Mouse (Mus musculus): ENCODE results near the gene Fut8. TPM values are rescaled to one million over a fixed set of nuclear protein-coding genes. Genes with fewer than 3 reads are reported as not detected.
A peak's percentile ranks its signal among the peaks of the same experiment; 100 is the strongest.

Gene Fut8
- polyA plus RNA-seq (2014; fragmentation: Nextera tagmentation; extraction: Ambion mirVana) = 35.5 and 36.6 TPM in 2 replicates

DNA sequence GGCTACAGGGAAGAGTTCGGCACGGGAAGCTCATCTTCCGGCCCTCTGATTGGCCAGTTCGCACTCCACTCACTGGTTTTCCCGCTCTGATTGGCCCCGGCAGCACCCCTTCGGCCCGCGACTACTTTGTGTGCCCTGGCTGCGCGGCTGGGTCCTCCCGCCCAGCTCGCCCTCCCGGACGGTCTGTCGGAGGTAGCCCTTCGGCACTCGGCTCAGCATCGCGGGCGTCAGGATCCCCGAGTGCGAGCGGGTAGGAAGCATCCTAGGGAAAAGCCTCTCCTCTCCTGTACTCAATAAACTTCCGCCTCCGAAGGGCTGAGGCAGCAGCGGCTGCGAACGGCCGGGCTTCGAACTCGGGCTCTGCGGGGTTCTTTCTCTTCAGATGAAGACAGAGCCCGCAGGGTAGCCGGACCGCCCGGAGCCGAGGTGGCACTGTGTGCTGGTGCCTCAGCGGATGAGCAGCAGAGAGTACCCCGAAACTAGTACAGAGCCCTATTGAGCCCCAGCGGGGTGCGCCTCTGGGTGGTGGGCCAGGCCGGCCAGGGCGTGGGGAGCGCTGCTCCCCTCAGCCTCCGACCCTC lies at the start of gene Fut8:
Gene Fut8, plus strand, starts transcription at position 176 of the 581 bp plus-strand sequence.
- Histone ChIP-seq H3K36me3 (ENCODE audit: control insufficient read depth, insufficient read depth, low read length) (no peaks in the 10 kb centered on the region), H3K9ac (replicated peaks; ENCODE audit: low read depth, low read length) (peak within 1 kb of the TSS; percentile 78), H3K9me3 (ENCODE audit: control insufficient read depth, low read depth, low read length) (no peaks in the 10 kb centered on the region), H3K4me1 (ENCODE audit: control insufficient read depth, insufficient read depth, low read length) (peaks cover 6% of the 10 kb centered on the region; the same call in 1 of the 2 replicates), H3K27me3 (ENCODE audit: control insufficient read depth, insufficient read depth, low read length) (no peaks in the 10 kb centered on the region), H3K4me3 (ENCODE audit: low read depth, low read length) (peak within 1 kb of the TSS; percentile 63), H3K27ac (ENCODE audit: low read length) (peak within 1 kb of the TSS; percentile 91), H3K4me2 (replicated peaks; ENCODE audit: low read depth, low read length) (peak within 1 kb of the TSS; percentile 70)
- WGBS = under 1% methylated on average over 46 of the region's 46 CpGs
- ATAC-seq (ENCODE audit: insufficient number of reproducible peaks, insufficient read depth, low FRiP score, low read depth) = peak; percentile 87

DNA sequence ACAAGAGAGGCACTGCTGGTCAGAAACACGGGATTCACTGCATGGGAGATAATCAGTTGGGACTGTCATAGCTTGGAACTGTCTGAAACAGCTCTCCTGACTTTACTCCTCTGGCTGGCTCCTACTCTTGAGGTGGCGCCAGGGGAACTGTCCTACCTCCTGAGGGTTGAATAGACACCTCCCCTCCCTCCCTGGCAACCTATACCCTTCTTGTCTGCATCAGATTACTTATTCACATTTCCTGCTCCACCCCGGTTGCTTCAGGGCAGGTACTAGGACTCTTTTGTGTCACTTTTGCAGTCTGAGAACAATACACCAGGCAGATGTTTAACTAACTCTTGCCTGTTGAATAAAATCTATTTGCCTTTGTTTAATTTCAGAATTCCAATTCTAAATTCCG lies 48.8 kb upstream of the Fut8 start:
- Histone ChIP-seq H3K9me3 (ENCODE audit: control insufficient read depth, low read depth, low read length) (no peaks in the 10 kb centered on the region), H3K27ac (ENCODE audit: low read length) (no peak overlapping the region), H3K4me1 (ENCODE audit: control insufficient read depth, insufficient read depth, low read length) (no peaks in the 10 kb centered on the region), H3K9ac (replicated peaks; ENCODE audit: low read depth, low read length) (no peak overlapping the region), H3K4me3 (ENCODE audit: low read depth, low read length) (no peak overlapping the region), H3K27me3 (ENCODE audit: control insufficient read depth, insufficient read depth, low read length) (no peaks in the 10 kb centered on the region), H3K36me3 (ENCODE audit: control insufficient read depth, insufficient read depth, low read length) (no peaks in the 10 kb centered on the region), H3K4me2 (replicated peaks; ENCODE audit: low read depth, low read length) (no peak overlapping the region)
- no peak for ATAC-seq (ENCODE audit: insufficient number of reproducible peaks, insufficient read depth, low FRiP score, low read depth)
- 37% methylated on average over 4 of the region's 4 CpGs for WGBS

- ATAC-seq (ENCODE audit: insufficient number of reproducible peaks, insufficient read depth, low FRiP score, low read depth) = no peak
- Histone ChIP-seq H3K36me3 (ENCODE audit: control insufficient read depth, insufficient read depth, low read length) (no peaks in the 10 kb centered on the region), H3K4me2 (replicated peaks; ENCODE audit: low read depth, low read length) (no peak overlapping the region), H3K4me3 (ENCODE audit: low read depth, low read length) (no peak overlapping the region), H3K9ac (replicated peaks; ENCODE audit: low read depth, low read length) (no peak overlapping the region), H3K27ac (ENCODE audit: low read length) (no peak overlapping the region), H3K27me3 (ENCODE audit: control insufficient read depth, insufficient read depth, low read length) (no peaks in the 10 kb centered on the region), H3K9me3 (ENCODE audit: control insufficient read depth, low read depth, low read length) (no peaks in the 10 kb centered on the region), H3K4me1 (ENCODE audit: control insufficient read depth, insufficient read depth, low read length) (no peaks in the 10 kb centered on the region)
- 79% methylated on average over 3 of the region's 3 CpGs for WGBS
Observed at GRCm38 (mm10) chr12:77189933-77190446, 47.9 kb upstream of the Fut8 start.

DNA sequence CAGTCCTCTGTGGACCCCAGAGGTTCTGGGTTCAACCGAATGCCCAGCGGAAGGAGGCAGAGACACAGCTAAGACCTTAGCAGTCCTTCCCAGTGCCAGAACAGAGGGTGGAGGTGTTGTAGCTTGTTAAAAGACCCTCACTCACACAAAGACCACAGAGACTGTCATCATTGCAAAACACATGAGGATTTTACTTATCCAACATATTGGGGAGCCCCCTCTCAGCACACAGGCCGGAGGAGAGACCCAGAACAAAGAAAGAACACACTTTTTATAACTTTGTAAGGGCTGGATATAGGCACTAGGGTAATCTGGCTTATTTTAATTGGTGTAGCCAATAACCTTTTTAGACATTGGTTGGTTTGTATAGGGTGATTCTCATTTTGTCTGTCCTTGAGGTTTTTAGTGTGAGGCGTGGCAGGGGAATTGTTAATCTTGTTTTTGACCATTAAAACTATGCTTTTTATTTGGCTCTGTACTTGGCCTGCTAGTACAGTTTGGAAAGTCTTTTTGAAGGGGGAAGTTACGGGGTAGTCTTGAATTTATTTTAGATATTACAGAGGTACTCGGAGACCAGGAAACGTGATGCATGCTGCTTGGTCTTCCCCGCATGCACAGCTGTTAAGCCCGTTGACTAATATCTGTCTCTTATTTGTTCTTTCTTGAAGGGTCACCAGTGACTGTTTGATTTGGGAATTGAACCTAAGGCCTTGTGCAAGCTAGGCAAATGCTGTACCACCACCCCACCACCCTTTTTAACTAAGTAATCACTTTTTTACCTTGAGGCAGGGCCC lies 46.2 kb upstream of the Fut8 start:
- Histone ChIP-seq H3K4me1 (ENCODE audit: control insufficient read depth, insufficient read depth, low read length) (no peaks in the 10 kb centered on the region), H3K27ac (ENCODE audit: low read length) (no peak overlapping the region), H3K9ac (replicated peaks; ENCODE audit: low read depth, low read length) (no peak overlapping the region), H3K27me3 (ENCODE audit: control insufficient read depth, insufficient read depth, low read length) (no peaks in the 10 kb centered on the region), H3K9me3 (ENCODE audit: control insufficient read depth, low read depth, low read length) (no peaks in the 10 kb centered on the region), H3K4me2 (replicated peaks; ENCODE audit: low read depth, low read length) (no peak overlapping the region), H3K4me3 (ENCODE audit: low read depth, low read length) (no peak overlapping the region), H3K36me3 (ENCODE audit: control insufficient read depth, insufficient read depth, low read length) (no peaks in the 10 kb centered on the region)
- 83% methylated on average over 9 of the region's 9 CpGs for WGBS
- no peak for ATAC-seq (ENCODE audit: insufficient number of reproducible peaks, insufficient read depth, low FRiP score, low read depth)

DNA sequence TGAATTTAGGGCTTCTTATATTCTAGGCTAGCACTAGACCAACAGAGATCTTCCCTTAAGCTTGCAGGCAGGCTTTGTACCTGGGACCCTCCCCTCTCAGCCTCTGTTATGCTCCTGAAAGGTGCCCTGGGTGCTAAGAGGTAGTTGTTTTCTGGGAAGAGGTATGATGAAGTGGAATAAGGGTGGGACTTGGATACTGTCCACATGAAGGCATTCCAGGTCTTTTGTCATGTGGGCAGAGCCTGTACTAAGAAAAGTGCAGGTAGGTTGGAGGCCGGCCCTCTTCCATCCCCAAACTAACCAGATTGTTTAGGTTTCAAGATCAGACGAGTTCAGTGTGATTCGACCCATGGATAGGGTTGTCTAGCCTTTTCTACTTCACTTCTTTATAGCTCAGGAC lies 45.2 kb upstream of the Fut8 start:
- Histone ChIP-seq H3K27me3 (ENCODE audit: control insufficient read depth, insufficient read depth, low read length) (no peaks in the 10 kb centered on the region), H3K4me3 (ENCODE audit: low read depth, low read length) (no peak overlapping the region), H3K27ac (ENCODE audit: low read length) (no peak overlapping the region), H3K4me1 (ENCODE audit: control insufficient read depth, insufficient read depth, low read length) (no peaks in the 10 kb centered on the region), H3K9me3 (ENCODE audit: control insufficient read depth, low read depth, low read length) (no peaks in the 10 kb centered on the region), H3K36me3 (ENCODE audit: control insufficient read depth, insufficient read depth, low read length) (no peaks in the 10 kb centered on the region), H3K4me2 (replicated peaks; ENCODE audit: low read depth, low read length) (no peak overlapping the region), H3K9ac (replicated peaks; ENCODE audit: low read depth, low read length) (no peak overlapping the region)
- 72% methylated on average over 3 of the region's 3 CpGs for WGBS
- ATAC-seq (ENCODE audit: insufficient number of reproducible peaks, insufficient read depth, low FRiP score, low read depth) = no peak

DNA sequence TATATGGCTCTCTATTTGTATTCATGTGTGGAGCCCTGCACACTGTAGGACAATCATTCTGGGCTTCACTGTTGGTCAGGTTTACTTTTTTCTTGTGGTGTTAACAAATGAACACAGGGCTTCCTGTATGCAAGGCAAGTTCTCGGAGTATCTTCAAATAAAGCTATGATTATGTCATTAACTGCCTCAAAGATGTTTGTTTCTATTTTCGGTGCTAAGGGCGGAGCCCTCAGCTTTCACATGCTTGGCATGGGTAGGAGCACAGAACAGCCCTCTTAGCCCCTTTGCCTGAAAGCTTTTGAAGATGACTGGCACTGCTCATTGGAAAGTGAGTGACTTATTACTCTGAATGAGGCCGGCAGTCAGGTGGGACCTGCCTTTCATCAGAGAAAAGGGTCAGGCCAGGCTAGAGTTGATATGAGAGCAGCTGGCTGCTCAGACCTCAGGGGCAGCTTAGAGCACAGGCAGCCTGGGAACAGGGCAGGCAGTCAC lies 44.7 kb upstream of the Fut8 start:
- H3K4me2 ChIP-seq (replicated peaks; ENCODE audit: low read depth, low read length) = no peak overlapping the region
- no peak overlapping the region; the same call in 1 of the 2 replicates for H3K27ac ChIP-seq (ENCODE audit: low read length)
- H3K36me3 ChIP-seq (ENCODE audit: control insufficient read depth, insufficient read depth, low read length) = no peaks in the 10 kb centered on the region
- H3K9ac ChIP-seq (replicated peaks; ENCODE audit: low read depth, low read length) = no peak overlapping the region
- H3K4me3 ChIP-seq (ENCODE audit: low read depth, low read length) = no peak overlapping the region
- H3K9me3 ChIP-seq (ENCODE audit: control insufficient read depth, low read depth, low read length) = no peaks in the 10 kb centered on the region
- WGBS = 53% methylated on average over 4 of the region's 4 CpGs
- no peaks in the 10 kb centered on the region for H3K27me3 ChIP-seq (ENCODE audit: control insufficient read depth, insufficient read depth, low read length)
- no peaks in the 10 kb centered on the region for H3K4me1 ChIP-seq (ENCODE audit: control insufficient read depth, insufficient read depth, low read length)
- no peak for ATAC-seq (ENCODE audit: insufficient number of reproducible peaks, insufficient read depth, low FRiP score, low read depth)

DNA sequence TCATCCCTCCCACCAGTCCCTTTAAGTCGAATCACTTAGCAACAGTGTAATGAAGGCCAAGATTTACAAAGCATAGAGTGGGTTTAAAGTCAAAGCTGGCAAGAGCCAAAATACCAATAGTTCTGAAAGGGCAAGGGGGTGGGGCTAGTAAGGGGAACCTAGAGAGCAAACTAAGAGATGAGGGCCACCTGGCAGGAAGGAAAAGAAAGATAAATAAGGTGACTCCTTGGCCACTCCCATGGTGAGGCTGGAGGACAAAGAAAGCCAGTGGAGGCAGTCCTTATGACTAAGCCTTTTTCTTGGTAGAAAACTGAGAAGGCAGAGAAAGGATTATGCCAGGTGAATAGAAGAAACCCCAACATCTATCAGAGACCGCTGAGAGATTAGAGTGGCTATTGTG lies 42.9 kb upstream of the Fut8 start:
- H3K9me3 ChIP-seq (ENCODE audit: control insufficient read depth, low read depth, low read length) = no peaks in the 10 kb centered on the region
- H3K4me1 ChIP-seq (ENCODE audit: control insufficient read depth, insufficient read depth, low read length) = no peaks in the 10 kb centered on the region
- H3K4me3 ChIP-seq (ENCODE audit: low read depth, low read length) = no peak overlapping the region
- no peak overlapping the region for H3K9ac ChIP-seq (replicated peaks; ENCODE audit: low read depth, low read length)
- H3K36me3 ChIP-seq (ENCODE audit: control insufficient read depth, insufficient read depth, low read length) = no peaks in the 10 kb centered on the region
- ATAC-seq (ENCODE audit: insufficient number of reproducible peaks, insufficient read depth, low FRiP score, low read depth) = peak; percentile 60; the same call in 1 of the 2 replicates
- 53% methylated on average over 2 of the region's 2 CpGs for WGBS
- H3K27ac ChIP-seq (ENCODE audit: low read length) = no peak overlapping the region
- H3K4me2 ChIP-seq (replicated peaks; ENCODE audit: low read depth, low read length) = no peak overlapping the region
- no peaks in the 10 kb centered on the region for H3K27me3 ChIP-seq (ENCODE audit: control insufficient read depth, insufficient read depth, low read length)

GRCm38 (mm10) chr12:77196529-77197095 lies 41.3 kb upstream of the Fut8 start:
- H3K9ac ChIP-seq (replicated peaks; ENCODE audit: low read depth, low read length) = no peak overlapping the region
- no peaks in the 10 kb centered on the region for H3K36me3 ChIP-seq (ENCODE audit: control insufficient read depth, insufficient read depth, low read length)
- no peaks in the 10 kb centered on the region for H3K9me3 ChIP-seq (ENCODE audit: control insufficient read depth, low read depth, low read length)
- H3K27me3 ChIP-seq (ENCODE audit: control insufficient read depth, insufficient read depth, low read length) = no peaks in the 10 kb centered on the region
- ATAC-seq (ENCODE audit: insufficient number of reproducible peaks, insufficient read depth, low FRiP score, low read depth) = no peak
- no peaks in the 10 kb centered on the region for H3K4me1 ChIP-seq (ENCODE audit: control insufficient read depth, insufficient read depth, low read length)
- no peak overlapping the region for H3K4me2 ChIP-seq (replicated peaks; ENCODE audit: low read depth, low read length)
- H3K27ac ChIP-seq (ENCODE audit: low read length) = no peak overlapping the region
- 85% methylated on average over 2 of the region's 2 CpGs for WGBS
- no peak overlapping the region for H3K4me3 ChIP-seq (ENCODE audit: low read depth, low read length)
